ENCODE assay signal across 12 mouse cellular contexts in the genomic region with DNA sequence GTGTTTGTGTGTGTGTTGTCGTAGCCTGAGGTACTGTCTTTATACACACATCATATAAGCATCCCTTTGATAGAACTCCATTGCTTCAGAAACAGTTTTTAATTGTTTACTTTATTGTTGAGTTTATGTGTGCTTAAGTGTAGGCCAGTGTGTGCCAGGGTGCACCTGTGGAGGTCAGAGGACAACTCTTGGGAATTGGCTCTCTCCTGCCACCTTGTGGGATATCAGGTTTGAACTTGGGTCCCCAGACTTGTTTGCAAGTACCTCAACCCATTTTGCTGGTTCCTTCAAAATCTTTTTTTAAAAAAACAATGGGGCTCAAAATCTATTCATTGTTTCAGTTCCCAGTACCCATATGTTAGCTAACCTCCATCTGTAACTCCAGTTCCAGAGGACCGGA. TPM values are rescaled to one million over a fixed set of nuclear protein-coding genes. Genes with fewer than 3 reads are reported as not detected.
A peak's percentile ranks its signal among the peaks of the same experiment; 100 is the strongest.
DNase-seq lines count a peak whose midpoint lies in the region; ATAC-seq and TF ChIP-seq lines count a peak whose summit lies in the region.
"Had no signal": no experiment of that assay in that cellular context is flagged by ENCODE, and none has a peak within 500 bp of the region (broad histone marks: within the 10 kb centered on the region; RNA-seq: fewer than 3 reads in every experiment).

No protein-coding gene starts in this region.

- no peak for TF ChIP-seq POLR2A in lung, adult 2 months (IDR thresholded peaks at IDR 0.05; ENCODE audit: borderline replicate concordance, extremely low read depth, low read depth, low read length)

- 90% methylated on average over 2 of the region's 2 CpGs for WGBS in lung, adult 2 months

- peak; percentile 62 for ATAC-seq in megakaryocyte progenitor cell, adult 5-6 weeks (replicated peaks; ENCODE audit: poor library complexity)
- ATAC-seq: intestine, embryonic 15.5 days had no signal

- H3K4me3 ChIP-seq in lung, adult 2 months (replicated peaks; ENCODE audit: extremely low read depth, low read depth, low read length), result no peak overlapping the region
- H3K4me3 ChIP-seq: intestine, embryonic 15.5 days; limb, embryonic 13.5 days had no signal

- peak; percentile 39; the same call in 1 of the 2 replicates for TF ChIP-seq CTCF in lung, adult 2 months (IDR thresholded peaks at IDR 0.05; ENCODE audit: insufficient read depth, low read length)

- peak; percentile 33 for DNase-seq in embryo, embryonic 10 days (ENCODE audit: low spot score)
- no peak for DNase-seq in embryo, embryonic 9.5 days (ENCODE audit: extremely low spot score)
- no peak for DNase-seq in lung, adult 2 months
- no peak for DNase-seq in lung, postnatal 25 days (ENCODE audit: low spot score)
- peak; percentile 52 for DNase-seq in brain, adult 2 months (ENCODE audit: low read depth, low spot score)
- DNase-seq in cerebellum, adult 18-20 months, result no peak
- DNase-seq in adrenal gland, adult 18-20 months (ENCODE audit: low spot score in 2 of 2), result no peak

- no peaks in the 10 kb centered on the region for H3K4me1 ChIP-seq in lung, adult 2 months (ENCODE audit: control insufficient read depth, insufficient read depth, low read length)

RNA-seq across cellular contexts. Expression of gene Cgref1, which starts 2.4 kb away (rescaled TPM):
- 2.7 and 5.7 TPM in 2 replicates for polyA plus RNA-seq in lung, adult 2 months (2012; rRNA removed)
- total RNA-seq in megakaryocyte progenitor cell, adult 5-6 weeks (2015), result not detected in 2 replicates
- total RNA-seq in megakaryocyte progenitor cell, adult 5-6 weeks (2017), result 1.7 TPM in 1 of 2 replicates, not detected in the other
- total RNA-seq in adrenal gland, adult 18-20 months (2021), result 1 to 10 TPM; 1.0 to 1.9 TPM

RNA-seq across cellular contexts. Expression of gene Preb, which starts 17.2 kb away (rescaled TPM):
- 196 and 253 TPM in 2 replicates for polyA plus RNA-seq in lung, adult 2 months (2012; rRNA removed)
- total RNA-seq in megakaryocyte progenitor cell, adult 5-6 weeks (2015), result 53.5 and 54.6 TPM in 2 replicates
- 45.2 and 62.3 TPM in 2 replicates for total RNA-seq in megakaryocyte progenitor cell, adult 5-6 weeks (2017)
- 100 to 1,000 TPM; 146 to 149 TPM for total RNA-seq in adrenal gland, adult 18-20 months (2021)

RNA-seq across cellular contexts. Expression of gene Khk, which starts 21.8 kb away (rescaled TPM):
- polyA plus RNA-seq in lung, adult 2 months (2012; rRNA removed), result 39.0 and 46.6 TPM in 2 replicates
- total RNA-seq in megakaryocyte progenitor cell, adult 5-6 weeks (2015), result 74.3 and 88.2 TPM in 2 replicates
- 62.2 and 82.9 TPM in 2 replicates for total RNA-seq in megakaryocyte progenitor cell, adult 5-6 weeks (2017)
- 10 to 100 TPM; 58.3 to 59.0 TPM for total RNA-seq in adrenal gland, adult 18-20 months (2021)

RNA-seq across cellular contexts. Expression of gene Tcf23, which starts 25.5 kb away (rescaled TPM):
- polyA plus RNA-seq in lung, adult 2 months (2012; rRNA removed), result 0.95 and 1.2 TPM in 2 replicates
- 0.02 TPM in 1 of 2 replicates, not detected in the other for total RNA-seq in megakaryocyte progenitor cell, adult 5-6 weeks (2015)
- total RNA-seq in megakaryocyte progenitor cell, adult 5-6 weeks (2017), result not detected in 2 replicates
- 1 to 10 TPM; 1.3 to 2.4 TPM for total RNA-seq in adrenal gland, adult 18-20 months (2021)
- polyA plus RNA-seq: forebrain, embryonic 11.5 days; limb, embryonic 13.5 days; midbrain, embryonic 11.5 days had no signal

RNA-seq across cellular contexts. Expression of gene Emilin1, which starts 29.8 kb away (rescaled TPM):
- 89.9 and 107 TPM in 2 replicates for polyA plus RNA-seq in lung, adult 2 months (2012; rRNA removed)
- total RNA-seq in megakaryocyte progenitor cell, adult 5-6 weeks (2015), result 49.7 and 64.5 TPM in 2 replicates
- 98.6 and 99.3 TPM in 2 replicates for total RNA-seq in megakaryocyte progenitor cell, adult 5-6 weeks (2017)
- 10 to 100 TPM; 36.3 to 38.9 TPM for total RNA-seq in adrenal gland, adult 18-20 months (2021)

Comparison
In these comparisons a context has a peak if more than half of its experiments do, and no peak if none do; other contexts are left out.
1. DNase-seq: peak in embryo, embryonic 10 days (single experiment) and brain, adult 2 months (single experiment); none in embryo, embryonic 9.5 days (single experiment), lung, adult 2 months (single experiment), lung, postnatal 25 days (single experiment), cerebellum, adult 18-20 months (0 of 2) and adrenal gland, adult 18-20 months (0 of 2).